Mouse (Mus musculus): ENCODE measurements around the gene Igfbp2. TPM values are rescaled to one million over a fixed set of nuclear protein-coding genes. Genes with fewer than 3 reads are reported as not detected.

Igfbp2 gene
- polyA plus RNA-seq, 1 experiment from 2014 or later = 341 TPM

DNA sequence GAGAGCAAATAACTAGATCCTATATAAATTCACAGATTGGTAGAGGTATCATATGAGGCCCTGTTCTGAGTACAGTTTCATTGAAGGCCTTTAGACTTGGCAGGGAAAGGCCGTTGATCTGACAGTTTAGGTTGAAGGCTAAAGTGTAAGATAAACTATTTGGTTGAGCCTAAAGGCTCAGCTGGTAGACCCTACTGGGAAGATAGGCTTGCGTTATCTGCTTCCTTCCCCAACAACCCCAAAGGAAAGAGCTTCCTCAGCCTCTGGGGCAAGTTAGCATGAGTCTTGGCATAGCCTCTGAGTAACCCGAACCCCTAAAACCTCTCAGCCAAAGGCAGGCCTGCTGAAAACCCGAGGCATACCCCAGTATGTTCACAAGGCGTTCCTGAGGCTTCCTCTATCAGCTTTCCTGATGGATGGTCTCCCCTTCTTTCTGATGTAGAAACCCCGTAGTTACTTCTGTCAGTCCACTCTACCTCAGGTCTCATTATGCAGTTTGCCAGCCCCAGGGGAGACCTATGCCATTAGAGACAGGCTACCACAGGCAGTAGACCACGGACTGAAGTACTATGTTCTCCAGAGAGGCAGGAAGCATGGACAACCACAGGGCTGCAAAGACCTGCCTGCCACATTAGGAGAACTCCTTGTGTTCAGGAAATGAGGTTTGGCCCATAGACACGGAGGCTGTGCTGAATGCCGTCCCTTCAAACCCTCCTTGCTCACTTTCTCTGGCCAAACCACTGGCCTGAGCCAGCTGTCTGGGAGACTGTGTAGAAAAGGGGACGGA is 44.3 kb downstream of the Igfbp2 start:
- Histone ChIP-seq H3K36me3 (no peaks in the 10 kb centered on the region), H3K27me3 (replicated peaks) (no peaks in the 10 kb centered on the region), H3K4me3 (replicated peaks) (no peak overlapping the region), H3K27ac (replicated peaks) (no peak overlapping the region), H3K9me3 (replicated peaks) (no peaks in the 10 kb centered on the region), H3K4me1 (peaks cover 58% of the 10 kb centered on the region), H3K9ac (replicated peaks) (no peak overlapping the region), H3K4me2 (peak overlapping the region; percentile 94)
- WGBS = 76% methylated on average over 10 of the region's 10 CpGs
- ATAC-seq (ENCODE audit: low FRiP score) = no peak

DNA sequence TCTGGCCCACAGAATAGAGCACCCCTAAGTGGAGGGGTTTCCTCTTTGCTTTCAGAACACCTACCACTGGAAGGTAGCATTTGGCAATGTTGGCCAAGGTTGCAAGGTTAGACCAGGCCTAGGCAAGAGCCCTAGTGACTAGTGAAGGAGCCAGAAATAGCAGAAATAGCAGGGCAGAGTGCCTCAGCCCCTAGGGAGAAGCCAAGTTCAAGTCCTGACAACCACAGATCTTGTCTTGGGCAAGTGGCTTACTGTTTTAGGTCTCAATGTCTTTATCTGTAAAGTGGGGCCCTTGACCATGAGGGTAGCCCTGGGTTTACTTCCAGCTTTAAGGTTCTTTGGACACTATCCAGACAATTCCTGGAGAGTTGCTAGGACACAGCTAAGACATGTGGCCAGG is 45.0 kb downstream of the Igfbp2 start:
- no peaks in the 10 kb centered on the region for H3K9me3 ChIP-seq (replicated peaks)
- peaks cover 64% of the 10 kb centered on the region for H3K4me1 ChIP-seq
- H3K4me3 ChIP-seq (replicated peaks) = peak overlapping the region; percentile 58; the same call in 1 of the 2 replicates
- no peak for ATAC-seq (ENCODE audit: low FRiP score)
- H3K27me3 ChIP-seq (replicated peaks) = no peaks in the 10 kb centered on the region
- H3K36me3 ChIP-seq = no peaks in the 10 kb centered on the region
- no peak overlapping the region for H3K9ac ChIP-seq (replicated peaks)
- no peak overlapping the region; the same call in 1 of the 2 replicates for H3K27ac ChIP-seq (replicated peaks)
- peak overlapping the region; percentile 94 for H3K4me2 ChIP-seq

DNA sequence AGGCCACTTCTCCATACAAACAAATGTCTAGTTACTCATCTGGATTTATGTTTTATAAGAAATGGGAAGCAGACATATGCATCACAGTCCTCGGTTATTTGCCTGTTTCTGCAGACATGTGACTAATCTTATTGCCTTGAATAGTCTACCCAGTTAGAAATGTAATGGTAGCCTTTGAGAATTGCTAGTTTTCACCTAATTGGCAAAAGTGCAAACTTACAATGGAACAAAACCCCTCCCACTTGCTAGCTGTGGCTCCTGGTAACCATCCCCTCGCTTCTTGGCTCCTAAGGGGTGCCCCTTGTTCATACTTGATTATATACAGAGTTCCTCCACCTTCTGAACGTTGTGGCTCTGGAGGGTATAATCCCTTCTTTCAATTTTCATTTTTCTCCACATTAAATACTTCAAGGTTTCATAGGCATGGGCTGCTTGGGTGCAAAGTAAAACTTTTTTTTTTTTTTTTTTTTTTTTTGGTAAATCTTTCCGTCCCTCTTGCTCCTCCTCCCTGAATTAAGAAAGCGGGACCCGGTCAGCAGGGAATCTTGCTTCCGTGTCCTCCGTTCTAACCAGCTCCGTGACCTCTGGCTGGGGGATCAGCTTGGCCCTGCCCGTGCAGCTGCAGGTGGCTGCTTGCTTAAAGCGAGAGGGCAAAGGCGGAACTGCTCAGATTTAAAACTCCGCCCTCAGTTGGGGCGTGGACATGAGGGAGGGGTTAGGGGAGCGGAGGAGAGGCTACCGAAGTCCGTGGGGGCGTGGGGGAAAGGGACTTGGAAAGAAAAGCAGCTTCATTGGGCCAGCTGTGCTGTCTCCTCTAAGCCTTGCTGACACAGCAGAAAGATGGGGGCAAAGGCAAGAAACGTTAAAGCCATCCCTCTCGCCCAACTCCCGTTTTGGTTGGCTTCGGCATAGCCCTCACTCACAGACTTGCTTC is 45.6 kb downstream of the Igfbp2 start:
- WGBS = 3% methylated on average over 22 of the region's 22 CpGs
- Histone ChIP-seq H3K27me3 (replicated peaks) (no peaks in the 10 kb centered on the region), H3K4me3 (replicated peaks) (peak overlapping the region; percentile 58), H3K9me3 (replicated peaks) (no peaks in the 10 kb centered on the region), H3K27ac (replicated peaks) (peak overlapping the region; percentile 86), H3K36me3 (no peaks in the 10 kb centered on the region), H3K9ac (replicated peaks) (peak overlapping the region; percentile 58), H3K4me2 (peak overlapping the region; percentile 94), H3K4me1 (peaks cover 71% of the 10 kb centered on the region)
- ATAC-seq (ENCODE audit: low FRiP score) = no peak

DNA sequence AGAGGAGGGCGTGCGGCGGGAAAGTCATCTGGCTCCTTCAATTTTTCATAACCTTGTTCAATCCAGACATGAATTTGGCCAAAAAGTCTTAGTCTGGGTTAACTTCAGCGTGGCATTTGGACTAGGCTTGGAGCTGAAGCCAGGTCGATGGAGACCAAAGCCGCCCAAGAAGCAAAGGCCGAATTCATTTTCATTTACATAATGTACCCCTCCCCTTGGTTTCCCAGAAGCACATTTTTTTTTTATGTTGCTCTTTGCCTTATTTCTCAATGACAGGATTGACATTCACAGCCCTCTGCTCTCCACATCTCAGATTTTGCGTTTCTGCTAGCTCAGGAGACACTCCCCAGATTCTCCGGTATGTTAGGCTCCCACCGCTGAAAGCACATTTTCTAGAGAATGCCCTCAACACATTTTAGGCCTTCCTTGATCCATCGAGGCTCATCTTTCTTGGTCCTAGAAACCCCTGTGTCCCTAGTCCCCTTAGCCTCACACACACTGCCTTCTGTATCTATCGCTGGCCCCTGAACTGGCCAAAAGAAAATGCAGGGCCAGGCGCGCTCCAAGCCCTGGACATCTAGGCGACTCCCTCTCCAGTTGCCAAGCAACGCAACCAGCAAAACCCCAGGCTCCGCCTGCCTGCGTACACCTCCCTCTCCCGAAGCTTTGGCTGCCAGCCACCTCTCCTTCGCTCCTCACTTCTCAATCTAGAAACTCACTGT is 46.5 kb downstream of the Igfbp2 start:
- peak overlapping the region; percentile 58 for H3K9ac ChIP-seq (replicated peaks)
- no peaks in the 10 kb centered on the region for H3K36me3 ChIP-seq
- H3K4me1 ChIP-seq = peaks cover 79% of the 10 kb centered on the region
- ATAC-seq (ENCODE audit: low FRiP score) = peak; percentile 62
- H3K4me3 ChIP-seq (replicated peaks) = peak overlapping the region; percentile 58
- 2% methylated on average over 20 of the region's 20 CpGs for WGBS
- H3K9me3 ChIP-seq (replicated peaks) = no peaks in the 10 kb centered on the region
- peak overlapping the region; percentile 86 for H3K27ac ChIP-seq (replicated peaks)
- peak overlapping the region; percentile 94 for H3K4me2 ChIP-seq
- H3K27me3 ChIP-seq (replicated peaks) = no peaks in the 10 kb centered on the region

DNA sequence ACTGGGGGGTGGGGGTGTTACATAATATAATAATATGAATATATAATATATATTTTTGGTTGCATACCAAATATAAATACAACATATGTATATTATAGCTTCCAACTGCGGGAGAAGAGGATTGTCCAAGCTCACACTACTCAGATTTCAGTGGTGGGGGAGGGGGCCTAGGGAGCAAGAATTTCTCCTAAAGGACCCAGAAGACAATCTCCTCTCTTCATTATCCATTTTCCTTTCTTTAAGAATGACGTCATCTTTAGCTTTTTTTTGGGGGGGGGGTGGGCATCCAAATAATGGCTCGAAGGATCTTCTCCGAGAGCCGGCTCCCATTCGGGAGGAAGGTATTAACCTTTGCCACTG is 47.0 kb downstream of the Igfbp2 start:
- peaks cover 80% of the 10 kb centered on the region for H3K4me1 ChIP-seq
- H3K27ac ChIP-seq (replicated peaks) = peak overlapping the region; percentile 86
- no peak for ATAC-seq (ENCODE audit: low FRiP score)
- H3K4me3 ChIP-seq (replicated peaks) = peak overlapping the region; percentile 58
- H3K9ac ChIP-seq (replicated peaks) = peak overlapping the region; percentile 58
- H3K27me3 ChIP-seq (replicated peaks) = no peaks in the 10 kb centered on the region
- peak overlapping the region; percentile 94 for H3K4me2 ChIP-seq
- WGBS = under 1% methylated on average over 6 of the region's 6 CpGs
- H3K9me3 ChIP-seq (replicated peaks) = no peaks in the 10 kb centered on the region
- H3K36me3 ChIP-seq = no peaks in the 10 kb centered on the region

DNA sequence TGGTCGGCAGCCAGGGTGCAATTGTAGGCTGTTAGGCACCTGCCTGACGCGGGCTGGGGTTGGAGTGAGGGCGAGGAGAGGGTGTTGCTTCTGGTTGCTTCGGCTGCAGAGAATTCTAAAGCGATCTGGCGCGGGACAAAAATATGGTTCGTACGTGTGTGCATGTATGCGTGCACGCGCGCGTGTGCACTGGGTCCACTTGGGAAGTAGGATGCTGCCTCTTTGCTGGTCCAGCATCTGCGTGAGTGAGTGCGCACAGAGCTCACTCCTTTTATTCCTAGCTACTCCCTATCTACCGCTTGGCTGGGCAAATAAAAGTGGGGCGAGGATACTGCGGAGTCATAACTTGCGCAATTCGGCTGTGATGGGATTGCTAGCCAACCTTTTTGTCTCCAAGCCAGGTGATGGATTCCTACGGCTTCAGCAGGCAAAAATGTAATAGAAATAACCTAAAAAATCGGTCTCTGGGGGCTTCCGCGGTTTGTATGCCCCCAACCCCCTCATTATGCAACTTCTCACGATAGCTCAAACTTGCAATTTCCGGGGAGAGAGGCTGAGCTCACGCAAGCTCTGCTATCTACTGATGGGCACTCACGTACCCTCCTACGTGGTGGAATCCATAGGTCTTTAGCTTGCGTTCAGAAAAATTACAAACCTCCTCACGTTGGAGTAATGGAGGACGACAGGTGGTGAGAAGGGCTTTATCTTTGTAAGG is 47.6 kb downstream of the Igfbp2 start:
- H3K4me1 ChIP-seq = peaks cover 78% of the 10 kb centered on the region
- 0 out of 2 replicates have a peak, but pooled peaks cover under 1% of the 10 kb centered on the region for H3K27me3 ChIP-seq (replicated peaks)
- H3K36me3 ChIP-seq = no peaks in the 10 kb centered on the region
- H3K4me2 ChIP-seq = peak overlapping the region; percentile 94
- peak overlapping the region; percentile 58 for H3K4me3 ChIP-seq (replicated peaks)
- WGBS = under 1% methylated on average over 34 of the region's 34 CpGs
- H3K9ac ChIP-seq (replicated peaks) = peak overlapping the region; percentile 58
- no peaks in the 10 kb centered on the region for H3K9me3 ChIP-seq (replicated peaks)
- peak overlapping the region; percentile 86 for H3K27ac ChIP-seq (replicated peaks)
- peak; percentile 43 for ATAC-seq (ENCODE audit: low FRiP score)

DNA sequence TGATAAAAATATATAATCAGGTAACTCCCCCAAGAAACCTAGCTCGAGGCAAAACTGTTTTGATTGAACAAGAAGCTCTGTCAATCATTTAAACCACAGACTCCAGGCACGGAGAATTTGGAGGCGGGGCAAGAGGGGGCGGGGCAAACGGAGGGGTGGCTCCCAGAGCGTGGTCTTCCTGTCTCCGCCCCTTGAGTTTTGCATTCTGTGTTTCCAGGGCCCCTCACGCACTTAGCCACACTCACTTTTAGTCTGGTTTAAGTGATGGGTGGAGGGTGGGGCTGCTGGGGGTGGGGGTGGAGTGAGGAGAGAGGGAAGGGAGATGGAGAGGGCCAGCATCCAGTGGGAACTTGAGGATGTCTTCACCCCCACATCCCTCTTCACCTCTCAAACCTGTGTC is 48.2 kb downstream of the Igfbp2 start:
- no peaks in the 10 kb centered on the region for H3K36me3 ChIP-seq
- H3K27ac ChIP-seq (replicated peaks) = peak overlapping the region; percentile 86
- peak; percentile 63 for ATAC-seq (ENCODE audit: low FRiP score)
- peak overlapping the region; percentile 70; the same call in 1 of the 2 replicates for H3K9ac ChIP-seq (replicated peaks)
- WGBS = 1% methylated on average over 8 of the region's 8 CpGs
- H3K9me3 ChIP-seq (replicated peaks) = no peaks in the 10 kb centered on the region
- peaks cover 73% of the 10 kb centered on the region for H3K4me1 ChIP-seq
- H3K4me3 ChIP-seq (replicated peaks) = peak overlapping the region; percentile 58
- H3K4me2 ChIP-seq = peak overlapping the region; percentile 94
- H3K27me3 ChIP-seq (replicated peaks) = 0 out of 2 replicates have a peak, but pooled peaks cover 6% of the 10 kb centered on the region

DNA sequence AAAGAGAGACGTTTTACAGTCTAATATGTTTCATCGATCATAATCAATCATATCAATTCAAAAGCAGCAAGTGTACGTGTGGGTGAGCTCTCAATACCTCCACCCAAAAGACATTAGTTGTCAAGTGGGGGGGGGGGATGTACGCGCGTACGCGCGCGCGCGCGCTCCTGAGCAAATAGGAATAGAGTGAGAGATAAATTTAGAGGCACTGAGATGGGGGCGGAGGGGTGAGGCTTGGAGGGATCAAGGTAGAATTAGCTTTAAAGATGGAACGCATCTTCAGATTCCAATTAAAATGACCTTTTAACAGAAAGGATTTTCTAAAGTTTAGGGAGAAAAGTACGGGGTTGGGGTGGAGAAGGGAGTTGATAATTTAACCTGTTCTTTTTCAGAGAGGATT is 48.8 kb downstream of the Igfbp2 start:
- peak overlapping the region; percentile 94 for H3K4me2 ChIP-seq
- peak overlapping the region; percentile 70 for H3K9ac ChIP-seq (replicated peaks)
- peaks cover 72% of the 10 kb centered on the region for H3K4me1 ChIP-seq
- H3K27me3 ChIP-seq (replicated peaks) = 0 out of 2 replicates have a peak, but pooled peaks cover 6% of the 10 kb centered on the region
- H3K9me3 ChIP-seq (replicated peaks) = no peaks in the 10 kb centered on the region
- WGBS = under 1% methylated on average over 16 of the region's 16 CpGs
- H3K36me3 ChIP-seq = no peaks in the 10 kb centered on the region
- peak overlapping the region; percentile 86 for H3K27ac ChIP-seq (replicated peaks)
- no peak for ATAC-seq (ENCODE audit: low FRiP score)
- peak overlapping the region; percentile 58 for H3K4me3 ChIP-seq (replicated peaks)

DNA sequence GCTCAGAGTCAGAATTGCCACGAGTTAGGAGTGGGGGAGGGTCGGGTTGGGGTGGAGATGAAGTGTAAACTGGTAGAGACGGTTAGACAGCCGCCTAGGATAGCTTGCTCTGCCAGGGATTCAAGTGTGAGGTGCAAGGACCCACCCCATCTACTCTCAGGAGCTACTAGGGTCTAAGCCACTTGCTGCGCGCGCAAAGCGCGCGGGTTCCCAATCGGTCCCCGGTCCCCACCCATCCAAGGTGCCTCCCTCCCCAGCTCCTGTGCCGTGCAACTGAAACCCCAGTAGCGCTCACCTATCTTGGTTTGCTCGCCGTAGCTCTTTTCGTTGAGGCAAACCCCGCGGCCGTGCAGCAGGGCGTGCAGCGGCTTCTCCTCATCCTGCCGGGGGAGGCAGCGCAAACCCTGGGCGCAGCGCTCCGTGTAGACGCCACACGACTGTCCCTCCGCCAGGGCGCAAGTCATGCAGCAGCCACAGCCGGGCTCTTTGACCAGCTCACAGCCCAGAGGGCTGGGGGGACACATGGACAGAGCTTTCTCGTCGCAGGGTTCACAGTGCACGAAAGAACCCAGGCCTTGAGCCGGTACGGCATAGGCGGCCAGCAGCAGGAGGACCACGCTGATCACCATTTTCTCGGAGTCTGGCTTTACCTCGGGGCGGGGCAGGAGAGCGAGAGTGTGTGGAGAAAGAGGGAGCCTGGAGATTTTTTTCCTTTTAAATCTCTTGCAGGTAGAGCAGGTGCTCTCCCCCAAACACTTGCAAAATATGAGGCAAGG is 49.4 kb downstream of the Igfbp2 start:
- peak overlapping the region; percentile 94 for H3K4me2 ChIP-seq
- WGBS = under 1% methylated on average over 43 of the region's 43 CpGs
- peak overlapping the region; percentile 70 for H3K9ac ChIP-seq (replicated peaks)
- peak overlapping the region; percentile 58 for H3K4me3 ChIP-seq (replicated peaks)
- peaks cover 79% of the 10 kb centered on the region for H3K4me1 ChIP-seq
- no peaks in the 10 kb centered on the region for H3K9me3 ChIP-seq (replicated peaks)
- no peaks in the 10 kb centered on the region for H3K36me3 ChIP-seq
- ATAC-seq (ENCODE audit: low FRiP score) = 0 out of 2 replicates have a peak, but pooled peaks have one; percentile 0
- H3K27me3 ChIP-seq (replicated peaks) = 0 out of 2 replicates have a peak, but pooled peaks cover 6% of the 10 kb centered on the region
- H3K27ac ChIP-seq (replicated peaks) = peak overlapping the region; percentile 86

Measured in neural tube, embryonic 15.5 days (tissue).